Mouse (Mus musculus): ENCODE data around the gene Gpank1.

DNA sequence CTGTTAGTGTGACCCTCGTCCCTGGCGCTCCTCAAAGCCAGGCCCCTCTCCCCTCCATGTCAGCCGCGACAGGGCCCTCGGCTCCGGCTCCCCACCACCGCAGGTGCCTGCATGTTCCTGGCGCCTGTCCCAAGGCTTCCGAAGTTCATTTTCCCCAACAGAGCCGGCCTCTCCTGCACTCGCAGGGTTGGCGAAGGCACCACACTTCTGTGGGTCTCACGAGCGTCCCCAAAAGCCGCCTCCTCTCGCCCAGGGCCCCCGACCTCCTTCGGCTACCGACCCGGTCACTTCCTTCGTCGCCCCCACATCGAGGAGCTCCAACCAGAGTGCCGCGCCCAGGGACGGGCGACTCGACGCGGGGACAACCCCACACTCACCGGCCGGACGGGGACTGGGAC lies 511 bp upstream of the Gpank1 start:
- no peak for TF ChIP-seq TAL1 (IDR thresholded peaks at IDR 0.05; ENCODE audit: low read length)
- TF ChIP-seq GATA1 (IDR thresholded peaks at IDR 0.05; ENCODE audit: low read length) = no peak

All from erythroblast, embryonic 14.5 days (primary cell).